Mouse (Mus musculus) G1E (cell line): ENCODE measurements around the gene Wdfy2.

ENCODE experiments used
- CTCF ChIP-seq: IDR thresholded peaks from 2 replicates; pipeline ENCODE4 v1.5.1; 2012; ENCODE audit warnings: low read depth, low read length, inconsistent platforms, mixed read lengths
- GATA1 ChIP-seq: IDR thresholded peaks from 2 replicates; pipeline ENCODE4 v1.6.1; 2012; ENCODE audit warnings: borderline replicate concordance, low read length, inconsistent platforms, mixed read lengths
- POLR2AphosphoS5 ChIP-seq: IDR thresholded peaks from 2 replicates; pipeline ENCODE4 v1.6.1; 2012; ENCODE audit warnings: low read depth, low read length, inconsistent platforms; ENCODE audit not compliant: insufficient replicate concordance
- TAL1 ChIP-seq: conservative IDR thresholded peaks from 2 replicates; pipeline ENCODE4 v1.6.1; 2012; ENCODE audit warnings: low read depth, low read length, inconsistent platforms, mixed read lengths

DNA sequence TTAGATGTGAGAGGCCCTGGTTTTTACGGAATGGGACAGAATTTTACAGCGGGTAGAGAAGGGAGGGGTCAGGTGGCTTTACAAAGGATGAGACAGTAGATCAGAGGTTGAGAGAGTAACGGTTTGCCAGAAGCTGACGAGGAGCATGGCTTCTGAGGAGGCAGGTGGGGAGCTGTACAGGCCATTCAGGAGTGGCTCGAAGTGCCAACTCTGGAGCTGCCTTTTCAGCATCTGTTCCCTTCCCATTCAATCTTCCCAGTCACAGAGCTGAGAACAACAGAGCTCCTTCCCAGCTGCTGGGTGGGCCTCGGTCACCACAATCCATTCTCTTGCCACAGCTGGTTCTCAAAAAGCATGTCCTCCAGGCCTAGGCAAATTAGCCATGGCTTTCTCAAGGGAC lies 8.2 kb upstream of the Wdfy2 start:
- TF ChIP-seq CTCF (no peak), GATA1 (no peak), TAL1 (no peak), POLR2AphosphoS5 (no peak)
